Mouse (Mus musculus) stomach, postnatal 0 days (tissue): ENCODE results near the gene Prkg1.

Experiments
- CTCF ChIP-seq: IDR thresholded peaks from 2 replicates; pipeline ENCODE4 v1.5.1; 2016; ENCODE audit warnings: antibody characterized with exemption, low read depth, mild to moderate bottlenecking, moderate library complexity
- EP300 ChIP-seq: optimal IDR thresholded peaks from 2 replicates; pipeline ENCODE3; 2016; ENCODE audit warnings: antibody characterized with exemption

DNA sequence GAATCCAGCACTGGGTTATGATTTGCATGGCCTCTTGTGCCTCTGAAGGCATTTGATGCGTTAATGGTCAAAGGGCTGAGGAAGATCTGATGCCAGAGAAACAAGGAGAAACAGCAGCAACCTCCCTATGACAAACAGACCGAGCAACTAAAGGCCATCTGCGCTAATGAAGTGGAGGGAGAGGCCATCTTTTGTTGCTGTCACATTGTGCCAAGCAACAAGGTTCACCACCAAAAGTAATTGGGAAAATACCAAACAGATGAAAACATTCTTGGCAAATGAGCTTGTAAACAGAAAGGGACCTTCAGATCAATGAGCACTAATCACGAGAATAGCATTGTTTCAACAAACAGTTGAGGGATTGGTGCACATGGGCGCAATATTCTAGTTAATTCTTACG lies 1074.1 kb downstream of the Prkg1 start:
- TF ChIP-seq CTCF (no peak), EP300 (no peak)
